Mouse (Mus musculus): ENCODE results near the gene Thbs3.

DNA sequence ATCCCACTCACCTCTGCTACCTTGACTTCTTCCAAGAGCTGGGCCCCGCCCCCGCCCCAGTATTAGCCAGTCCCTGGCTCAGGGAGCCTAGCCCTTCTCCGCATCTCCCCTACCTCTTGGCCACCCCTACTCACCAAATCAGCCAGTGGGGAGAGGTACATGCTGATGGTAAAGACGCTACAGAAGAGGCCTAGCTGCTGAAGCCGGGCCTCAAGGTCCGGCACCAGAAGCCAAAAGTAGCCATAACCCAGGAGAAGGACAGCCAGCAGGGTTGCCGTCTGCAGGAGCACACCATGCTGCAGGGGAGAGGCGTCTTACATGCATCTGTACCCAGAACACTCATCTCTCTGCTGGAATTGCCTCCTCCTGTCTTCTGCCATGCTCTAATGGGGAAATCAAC lies 53.9 kb downstream of the Thbs3 start:
- TF ChIP-seq TAL1 (conservative IDR thresholded peaks at IDR 0.05; ENCODE audit: low read depth, low read length) = no peak
- TF ChIP-seq CTCF (IDR thresholded peaks at IDR 0.05; ENCODE audit: low read depth, low read length) = no peak
